Mouse (Mus musculus): ENCODE measurements around the gene Sema4c. TPM values are rescaled to one million over a fixed set of nuclear protein-coding genes. Genes with fewer than 3 reads are reported as not detected.

The Sema4c gene
- polyA plus RNA-seq, 1 experiment from 2014 or later: 3.1 TPM

- 0 out of 2 replicates have a peak overlapping the region, but pooled peaks have one; percentile 25 for H3K9ac ChIP-seq
- DNase-seq (ENCODE audit: low spot score) (no peak), ATAC-seq (ENCODE audit: low FRiP score) (no peak)
- no peaks in the 10 kb centered on the region for H3K9me3 ChIP-seq (ENCODE audit: control insufficient read depth, low read length)
- no peak overlapping the region for H3K4me3 ChIP-seq (replicated peaks; ENCODE audit: low read length)
- WGBS: 44% methylated on average over 5 of the region's 5 CpGs
- no peaks in the 10 kb centered on the region for H3K36me3 ChIP-seq (replicated peaks; ENCODE audit: control insufficient read depth, insufficient read depth)
- H3K27me3 ChIP-seq (ENCODE audit: control insufficient read depth, insufficient read depth, low read length): no peaks in the 10 kb centered on the region; the same call in 1 of the 2 replicates
- H3K4me1 ChIP-seq (replicated peaks; ENCODE audit: control insufficient read depth, insufficient read depth, low read length): peaks cover 17% of the 10 kb centered on the region
- H3K27ac ChIP-seq: peak overlapping the region; percentile 88
- no peak overlapping the region for H3K4me2 ChIP-seq (replicated peaks)
Measured at GRCm38 (mm10) chr1:36581260-36581659, 23.1 kb upstream of the Sema4c start.

GRCm38 (mm10) chr1:36580384-36581207 is 22.4 kb upstream of the Sema4c start:
- ATAC-seq (ENCODE audit: low FRiP score) (peak; percentile 84), DNase-seq (ENCODE audit: low spot score) (peak; percentile 70)
- Histone ChIP-seq H3K4me2 (replicated peaks) (peak overlapping the region; percentile 38), H3K4me3 (replicated peaks; ENCODE audit: low read length) (0 out of 2 replicates have a peak overlapping the region, but pooled peaks have one; percentile 3), H3K36me3 (replicated peaks; ENCODE audit: control insufficient read depth, insufficient read depth) (no peaks in the 10 kb centered on the region), H3K27ac (peak overlapping the region; percentile 88), H3K27me3 (ENCODE audit: control insufficient read depth, insufficient read depth, low read length) (no peaks in the 10 kb centered on the region; the same call in 1 of the 2 replicates), H3K4me1 (replicated peaks; ENCODE audit: control insufficient read depth, insufficient read depth, low read length) (peaks cover 17% of the 10 kb centered on the region), H3K9me3 (ENCODE audit: control insufficient read depth, low read length) (no peaks in the 10 kb centered on the region), H3K9ac (peak overlapping the region; percentile 25)
- WGBS: 2% methylated on average over 17 of the region's 17 CpGs

DNA sequence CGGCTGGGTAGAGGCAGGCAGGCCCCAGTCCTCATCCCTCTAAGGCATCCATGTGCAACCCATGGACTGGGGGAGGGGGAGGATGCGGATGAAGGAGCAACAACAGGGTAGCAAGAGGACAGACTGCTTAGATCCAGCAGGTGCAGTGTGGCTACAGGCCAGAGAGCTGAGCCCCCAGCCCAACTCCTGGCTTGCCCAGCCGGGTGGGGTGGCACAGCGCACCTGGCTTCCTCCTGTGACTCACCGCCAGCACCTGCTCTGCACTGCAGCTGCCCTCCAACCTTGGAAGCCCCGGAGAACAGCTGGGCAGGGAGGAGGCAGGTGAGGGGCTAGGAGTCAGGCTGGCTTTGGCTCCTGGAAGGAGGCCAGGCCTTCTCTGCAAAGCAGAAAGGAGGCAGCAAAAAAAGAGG is 21.8 kb upstream of the Sema4c start:
- Histone ChIP-seq H3K4me1 (replicated peaks; ENCODE audit: control insufficient read depth, insufficient read depth, low read length) (peaks cover 17% of the 10 kb centered on the region), H3K27me3 (ENCODE audit: control insufficient read depth, insufficient read depth, low read length) (no peaks in the 10 kb centered on the region), H3K9ac (peak overlapping the region; percentile 25), H3K36me3 (replicated peaks; ENCODE audit: control insufficient read depth, insufficient read depth) (no peaks in the 10 kb centered on the region), H3K9me3 (ENCODE audit: control insufficient read depth, low read length) (no peaks in the 10 kb centered on the region), H3K4me2 (replicated peaks) (peak overlapping the region; percentile 38), H3K4me3 (replicated peaks; ENCODE audit: low read length) (no peak overlapping the region), H3K27ac (peak overlapping the region; percentile 88)
- no peak for DNase-seq (ENCODE audit: low spot score)
- WGBS: 21% methylated on average over 6 of the region's 6 CpGs
- peak; percentile 59 for ATAC-seq (ENCODE audit: low FRiP score)

DNA sequence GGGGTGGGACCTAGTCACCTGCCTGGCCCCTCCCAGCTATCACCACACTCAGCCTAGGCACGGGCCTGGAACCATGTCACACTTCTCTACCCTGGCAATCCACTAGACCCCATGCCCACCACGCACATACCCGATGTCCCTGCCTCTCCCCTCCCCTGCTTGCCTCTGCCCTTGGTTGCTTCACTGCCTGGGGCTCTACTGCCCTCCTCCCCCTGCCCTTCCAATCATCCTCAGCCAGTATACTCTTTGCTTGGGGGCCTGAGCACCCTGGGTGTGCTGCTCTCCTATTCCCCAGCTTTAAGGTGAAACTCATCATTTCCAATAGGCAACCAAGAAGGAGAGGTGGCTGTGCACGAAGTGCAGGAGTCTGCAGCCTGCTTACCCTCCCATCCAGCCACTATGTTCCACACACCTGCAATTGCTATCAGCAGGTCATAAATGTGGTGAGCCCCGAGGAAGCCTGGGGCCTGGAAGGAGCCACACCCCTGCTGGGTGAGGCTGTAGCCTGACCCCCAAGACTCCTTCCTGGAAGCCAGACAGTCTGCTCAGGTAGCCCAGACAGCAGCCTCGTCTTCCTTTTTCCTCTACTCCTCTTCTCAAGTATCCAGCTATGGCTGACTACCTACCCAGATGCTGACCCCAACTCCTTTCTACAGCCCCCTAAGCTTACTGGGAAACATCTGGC is 19.0 kb upstream of the Sema4c start:
- Histone ChIP-seq H3K4me3 (replicated peaks; ENCODE audit: low read length) (no peak overlapping the region), H3K4me1 (replicated peaks; ENCODE audit: control insufficient read depth, insufficient read depth, low read length) (peaks cover 25% of the 10 kb centered on the region), H3K9me3 (ENCODE audit: control insufficient read depth, low read length) (no peaks in the 10 kb centered on the region), H3K27ac (no peak overlapping the region), H3K36me3 (replicated peaks; ENCODE audit: control insufficient read depth, insufficient read depth) (no peaks in the 10 kb centered on the region), H3K27me3 (ENCODE audit: control insufficient read depth, insufficient read depth, low read length) (no peaks in the 10 kb centered on the region), H3K4me2 (replicated peaks) (no peak overlapping the region), H3K9ac (no peak overlapping the region)
- DNase-seq (ENCODE audit: low spot score) (no peak), ATAC-seq (ENCODE audit: low FRiP score) (no peak)
- WGBS: 83% methylated on average over 6 of the region's 6 CpGs

- peaks cover 17% of the 10 kb centered on the region for H3K4me1 ChIP-seq (replicated peaks; ENCODE audit: control insufficient read depth, insufficient read depth, low read length)
- no peak overlapping the region for H3K27ac ChIP-seq
- no peak overlapping the region for H3K4me2 ChIP-seq (replicated peaks)
- H3K9ac ChIP-seq: no peak overlapping the region
- no peaks in the 10 kb centered on the region for H3K9me3 ChIP-seq (ENCODE audit: control insufficient read depth, low read length)
- no peak overlapping the region for H3K4me3 ChIP-seq (replicated peaks; ENCODE audit: low read length)
- no peaks in the 10 kb centered on the region for H3K36me3 ChIP-seq (replicated peaks; ENCODE audit: control insufficient read depth, insufficient read depth)
- no peak for DNase-seq (ENCODE audit: low spot score)
- no peaks in the 10 kb centered on the region for H3K27me3 ChIP-seq (ENCODE audit: control insufficient read depth, insufficient read depth, low read length)
- WGBS: 67% methylated on average over 6 of the region's 6 CpGs
- ATAC-seq (ENCODE audit: low FRiP score): no peak
Measured at GRCm38 (mm10) chr1:36575347-36575746, 17.2 kb upstream of the Sema4c start.

DNA sequence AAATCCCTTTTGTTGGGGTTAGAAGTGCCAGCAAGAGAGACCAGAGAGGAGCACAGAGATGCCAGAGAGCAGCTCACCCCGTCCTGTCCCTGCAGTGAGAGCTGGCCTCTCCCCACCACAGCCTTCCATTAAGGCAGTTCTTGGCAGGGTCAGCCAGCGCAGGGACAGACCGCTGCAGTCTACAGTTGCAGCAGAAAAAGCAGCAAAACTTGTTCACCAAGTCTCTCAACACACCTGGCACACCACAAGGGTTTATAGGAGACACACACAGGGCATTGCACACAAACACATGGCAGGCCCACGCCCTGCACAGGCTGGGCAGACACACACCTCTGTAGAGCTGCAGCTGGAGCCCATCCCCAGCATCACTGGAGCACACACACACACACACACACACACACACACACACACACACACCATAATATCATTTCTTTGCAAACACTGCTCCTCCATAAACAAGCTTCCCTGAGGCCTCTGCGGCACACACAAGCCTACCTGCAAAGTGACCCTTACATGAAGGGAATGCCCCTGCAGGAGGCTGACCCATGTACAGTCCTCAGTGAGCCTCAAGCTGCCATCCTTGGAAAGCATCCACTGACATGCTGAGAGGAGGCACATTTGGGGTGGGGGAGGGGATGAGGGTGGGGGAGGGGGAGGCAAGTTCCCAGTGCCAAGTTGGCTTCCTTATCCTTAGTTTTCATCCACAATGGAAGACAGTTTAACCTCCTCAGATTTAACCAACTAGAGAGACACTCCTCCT is 16.2 kb upstream of the Sema4c start:
- H3K4me3 ChIP-seq (replicated peaks; ENCODE audit: low read length): no peak overlapping the region
- 82% methylated on average over 5 of the region's 5 CpGs for whole genome bisulfite sequencing
- no peaks in the 10 kb centered on the region for H3K27me3 ChIP-seq (ENCODE audit: control insufficient read depth, insufficient read depth, low read length)
- H3K9me3 ChIP-seq (ENCODE audit: control insufficient read depth, low read length): no peaks in the 10 kb centered on the region
- no peak for ATAC-seq (ENCODE audit: low FRiP score)
- DNase-seq (ENCODE audit: low spot score): no peak
- H3K4me2 ChIP-seq (replicated peaks): no peak overlapping the region
- H3K36me3 ChIP-seq (replicated peaks; ENCODE audit: control insufficient read depth, insufficient read depth): no peaks in the 10 kb centered on the region
- no peak overlapping the region for H3K9ac ChIP-seq
- no peak overlapping the region for H3K27ac ChIP-seq
- peaks cover 8% of the 10 kb centered on the region; the same call in 1 of the 2 replicates for H3K4me1 ChIP-seq (replicated peaks; ENCODE audit: control insufficient read depth, insufficient read depth, low read length)

GRCm38 (mm10) chr1:36573524-36573923 is 15.4 kb upstream of the Sema4c start:
- Histone ChIP-seq H3K4me1 (replicated peaks; ENCODE audit: control insufficient read depth, insufficient read depth, low read length) (peaks cover 8% of the 10 kb centered on the region; the same call in 1 of the 2 replicates), H3K27me3 (ENCODE audit: control insufficient read depth, insufficient read depth, low read length) (no peaks in the 10 kb centered on the region), H3K4me2 (replicated peaks) (no peak overlapping the region), H3K36me3 (replicated peaks; ENCODE audit: control insufficient read depth, insufficient read depth) (no peaks in the 10 kb centered on the region), H3K4me3 (replicated peaks; ENCODE audit: low read length) (no peak overlapping the region), H3K27ac (no peak overlapping the region), H3K9me3 (ENCODE audit: control insufficient read depth, low read length) (no peaks in the 10 kb centered on the region), H3K9ac (no peak overlapping the region)
- WGBS: 86% methylated on average over 8 of the region's 8 CpGs
- DNase-seq (ENCODE audit: low spot score) (no peak), ATAC-seq (ENCODE audit: low FRiP score) (no peak)

DNA sequence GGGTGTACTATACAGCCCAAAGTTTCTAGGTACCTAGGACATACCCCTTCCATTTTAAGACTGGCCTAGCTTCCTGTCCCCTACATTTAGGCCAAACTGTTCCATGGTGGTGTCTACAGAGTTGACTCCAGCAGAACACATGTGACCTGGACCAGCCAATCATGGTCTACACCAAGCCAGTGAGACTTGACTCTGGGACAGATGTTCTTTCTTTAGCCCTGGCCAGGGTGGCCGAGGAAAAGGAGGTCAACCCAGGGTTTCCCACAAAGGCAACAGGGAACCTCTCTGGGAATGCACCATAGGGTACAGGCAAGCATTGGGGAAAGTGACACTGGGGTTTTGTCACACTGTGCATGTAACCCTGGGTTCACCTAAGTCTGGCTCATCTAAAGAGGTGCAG is 14.6 kb upstream of the Sema4c start:
- Histone ChIP-seq H3K36me3 (replicated peaks; ENCODE audit: control insufficient read depth, insufficient read depth) (no peaks in the 10 kb centered on the region), H3K4me1 (replicated peaks; ENCODE audit: control insufficient read depth, insufficient read depth, low read length) (peaks cover 8% of the 10 kb centered on the region; the same call in 1 of the 2 replicates), H3K27me3 (ENCODE audit: control insufficient read depth, insufficient read depth, low read length) (no peaks in the 10 kb centered on the region), H3K9me3 (ENCODE audit: control insufficient read depth, low read length) (no peaks in the 10 kb centered on the region), H3K4me3 (replicated peaks; ENCODE audit: low read length) (no peak overlapping the region), H3K9ac (no peak overlapping the region), H3K4me2 (replicated peaks) (no peak overlapping the region), H3K27ac (no peak overlapping the region)
- no peak for DNase-seq (ENCODE audit: low spot score)
- ATAC-seq (ENCODE audit: low FRiP score): no peak
- 74% methylated on average over 1 of the region's 1 CpGs for WGBS
